Mouse (Mus musculus) layer of hippocampus, adult 2 months (tissue): ENCODE data around the gene Cygb. TPM values are rescaled to one million over a fixed set of nuclear protein-coding genes. Genes with fewer than 3 reads are reported as not detected.
"Not testable (repeated sequence)": the region's sequence is repeated elsewhere in the genome, so short reads cannot be mapped to it uniquely, and the experiment has no call there.

Source experiments
- DNase-seq, 2 experiments: peaks; one replicate each; pipeline ENCODE4 v3.0.0; 2022; ENCODE audit warnings: low spot score in 2 of 2
- H3K27ac ChIP-seq: fragments of 200-600 bp; 2 replicates; pipeline ENCODE4 v1.8.1; 2022
- H3K4me3 ChIP-seq: fragments of 200-600 bp; 2 replicates; pipeline ENCODE4 v1.8.1; 2022; ENCODE audit warnings: mild to moderate bottlenecking
- CTCF ChIP-seq: fragments of 200-600 bp; conservative IDR thresholded peaks from 2 replicates; pipeline ENCODE4 v1.8.1; 2022; ENCODE audit warnings: antibody characterized with exemption, mild to moderate bottlenecking, moderate library complexity
- total RNA-seq, 2 experiments: library from RNA; stranded (reverse); gene quantifications; 2 replicates each; pipeline ENCODE4 v1.2.3; 2021

Cygb gene
- total RNA-seq, 2 experiments from 2014 or later: 71.9 to 73.5 TPM

DNA sequence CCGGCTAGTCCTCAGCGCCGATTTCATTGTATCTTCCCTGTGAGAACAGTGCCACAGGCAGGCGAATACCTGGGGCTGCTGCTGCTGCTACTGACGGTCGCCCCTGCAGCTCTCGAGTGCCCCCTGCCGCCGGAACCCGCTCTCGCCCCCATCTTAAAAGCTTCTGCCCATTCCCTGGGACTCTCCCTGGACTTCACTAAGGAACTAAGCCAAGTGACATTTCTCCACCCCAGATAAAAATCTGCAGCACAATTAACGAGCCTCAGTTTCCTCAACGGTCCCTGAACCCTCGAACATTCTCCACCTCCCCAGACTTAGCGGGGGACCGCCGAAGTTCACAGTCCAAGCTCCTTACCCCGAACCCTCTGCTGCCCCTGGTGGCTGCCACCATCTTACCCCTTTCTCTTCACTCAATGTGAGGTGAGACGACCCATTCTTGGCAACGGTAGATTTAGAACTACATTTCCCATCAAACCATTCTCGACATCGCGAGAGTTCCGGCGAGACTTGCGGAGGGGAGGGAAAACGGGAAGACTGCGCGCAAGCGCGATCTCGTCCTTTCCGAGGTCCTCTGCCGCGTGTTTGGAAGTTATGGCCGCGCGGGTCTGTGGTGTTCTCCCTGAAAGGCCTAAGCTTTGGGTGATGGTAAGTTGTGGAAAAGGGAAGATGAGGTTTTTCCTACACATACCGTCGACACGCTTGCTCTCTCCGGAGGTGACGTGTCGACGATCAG, 17.2 kb upstream of the Cygb start:
- Histone ChIP-seq H3K4me3 (peak overlapping the region; percentile 67), H3K27ac (peak overlapping the region; percentile 89)
- TF ChIP-seq CTCF: peak; percentile 94
- peak; percentile 96 for DNase-seq

DNA sequence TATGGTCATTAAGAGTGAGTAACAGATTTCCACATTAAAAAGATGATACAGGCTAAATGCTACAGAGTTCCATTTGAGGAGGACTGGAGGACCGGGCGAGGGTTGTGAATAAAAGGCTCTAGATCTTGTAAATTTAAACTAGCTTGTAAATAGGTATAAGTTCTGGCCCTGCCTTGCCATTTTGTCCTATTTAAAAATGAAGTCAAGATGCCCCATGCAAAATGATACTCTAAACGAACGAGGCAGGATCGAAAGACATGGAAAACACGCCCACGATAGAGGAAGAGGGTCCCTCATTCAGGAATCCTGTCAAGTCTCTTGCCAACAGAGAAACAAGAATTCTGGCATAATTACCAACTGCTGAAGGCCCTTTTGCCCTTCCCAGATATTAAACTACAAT, 16.3 kb upstream of the Cygb start:
- no peak for TF ChIP-seq CTCF
- H3K27ac ChIP-seq: no peak overlapping the region
- no peak overlapping the region for H3K4me3 ChIP-seq

DNA sequence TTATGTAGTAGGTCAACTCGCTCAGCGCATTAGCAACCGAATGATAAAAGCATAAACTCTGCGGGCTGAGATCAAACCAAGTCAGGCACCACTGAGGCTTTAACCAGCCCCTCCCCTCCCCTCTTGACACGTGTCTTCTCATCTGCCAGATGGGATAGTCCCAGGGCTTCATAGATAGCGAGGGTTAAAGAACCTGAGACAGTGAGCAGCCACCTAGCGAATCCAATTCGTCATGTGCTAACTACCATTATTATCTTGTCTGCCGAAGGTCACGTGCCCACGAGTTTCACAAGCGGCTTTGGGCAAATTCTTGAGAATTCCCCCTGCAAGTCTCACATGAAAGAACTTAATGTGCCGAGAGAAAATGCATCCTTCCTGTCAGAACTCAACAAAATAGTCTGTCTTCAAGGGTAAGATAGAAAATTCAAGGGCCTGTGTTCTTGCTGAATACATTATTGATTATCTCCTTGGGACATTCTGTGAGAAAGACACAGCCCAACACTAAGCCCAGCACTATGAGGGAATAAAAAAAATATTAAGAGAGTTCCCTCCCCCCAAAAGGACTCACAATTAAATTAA, 15.8 kb upstream of the Cygb start:
- TF ChIP-seq CTCF: no peak
- no peak for DNase-seq
- Histone ChIP-seq H3K4me3 (no peak overlapping the region), H3K27ac (no peak overlapping the region)

More for the DNA sequence above, 16.3 kb upstream of the Cygb start:
- no peak for DNase-seq

DNA sequence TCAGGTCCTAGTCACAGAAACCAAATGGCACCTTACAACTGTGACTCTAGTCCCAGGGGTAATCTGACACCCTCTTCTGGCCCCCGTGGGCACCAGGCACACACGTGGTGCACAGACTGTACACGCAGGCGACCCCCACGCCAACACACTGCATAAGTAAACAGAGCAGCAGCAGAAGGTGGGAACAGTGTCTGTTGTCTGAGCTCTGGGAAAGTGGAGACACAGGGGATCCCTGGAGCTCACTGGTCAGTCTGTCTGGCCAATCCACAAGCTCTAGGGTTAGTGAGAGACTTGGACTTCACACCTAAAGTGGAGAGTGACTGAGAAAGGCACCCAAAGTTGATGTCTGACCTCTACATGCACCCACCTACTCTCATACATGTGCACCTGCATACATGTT, 15.2 kb upstream of the Cygb start:
- H3K27ac ChIP-seq: no peak overlapping the region
- no peak for DNase-seq
- H3K4me3 ChIP-seq: no peak overlapping the region
- TF ChIP-seq CTCF: no peak

DNA sequence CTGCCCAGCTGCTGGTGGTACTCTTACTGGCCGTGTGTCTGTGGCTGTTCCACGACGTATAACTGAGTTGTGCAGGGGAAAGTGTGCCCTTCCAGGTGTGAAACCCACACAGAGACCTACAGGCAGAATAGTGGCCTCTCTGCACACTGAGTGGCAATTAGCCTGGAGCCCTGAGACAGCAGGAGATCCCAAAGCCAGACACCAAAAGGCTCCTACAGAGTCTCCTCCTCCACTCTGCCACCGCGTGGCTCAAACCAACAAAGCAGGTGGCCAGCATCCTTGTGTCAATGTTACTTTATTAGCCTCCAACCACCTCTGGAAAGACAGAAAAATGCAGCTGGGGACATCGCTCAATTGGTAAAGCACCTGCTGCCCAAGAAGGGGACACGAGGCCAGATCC, 14.7 kb upstream of the Cygb start:
- no peak for DNase-seq
- TF ChIP-seq CTCF: peak; percentile 65
- Histone ChIP-seq H3K27ac (no peak overlapping the region), H3K4me3 (no peak overlapping the region)

DNA sequence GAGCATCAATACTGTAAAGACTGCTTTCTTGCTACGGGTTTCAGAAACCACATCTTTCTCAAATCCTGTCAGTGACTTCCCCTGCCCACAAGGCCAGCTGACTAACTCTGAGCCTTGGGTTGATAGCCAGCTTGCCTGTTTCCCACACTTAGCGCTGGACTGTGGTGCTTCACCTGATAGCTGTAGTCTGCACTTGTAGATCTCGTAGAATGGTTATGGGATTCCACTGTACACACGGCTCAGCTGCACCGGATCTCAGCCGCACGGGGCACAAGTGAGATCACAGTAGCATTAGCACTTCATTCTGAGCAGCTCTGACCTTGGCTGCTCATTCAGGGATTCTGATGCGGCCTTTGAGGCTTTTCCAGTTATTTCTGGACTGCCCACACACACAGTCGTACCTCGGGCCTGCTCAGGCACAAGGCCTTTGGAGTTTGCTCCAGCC, 14.3 kb upstream of the Cygb start:
- TF ChIP-seq CTCF: no peak
- no peak overlapping the region for H3K4me3 ChIP-seq
- DNase-seq: no peak
- no peak overlapping the region for H3K27ac ChIP-seq

DNA sequence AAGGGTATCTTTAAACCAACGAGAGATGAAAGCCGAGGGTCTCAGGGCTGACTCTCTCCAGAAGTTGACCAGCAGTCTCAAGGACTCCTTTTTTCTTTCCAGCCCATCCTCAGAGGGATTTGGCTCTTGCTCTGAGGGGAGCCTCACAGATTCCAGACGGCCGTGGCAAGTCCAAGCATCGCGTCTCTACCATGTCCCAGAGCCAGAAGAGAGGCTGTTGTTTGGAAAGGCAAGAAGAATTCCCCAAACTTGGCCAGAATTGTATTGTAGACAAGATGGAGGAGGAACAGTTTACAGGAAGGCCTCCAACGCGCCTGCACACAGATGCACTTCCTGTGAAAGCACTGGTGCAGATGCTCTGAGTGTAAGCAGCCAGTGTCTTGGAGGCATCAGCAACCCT, 13.8 kb upstream of the Cygb start:
- H3K27ac ChIP-seq: no peak overlapping the region

DNA sequence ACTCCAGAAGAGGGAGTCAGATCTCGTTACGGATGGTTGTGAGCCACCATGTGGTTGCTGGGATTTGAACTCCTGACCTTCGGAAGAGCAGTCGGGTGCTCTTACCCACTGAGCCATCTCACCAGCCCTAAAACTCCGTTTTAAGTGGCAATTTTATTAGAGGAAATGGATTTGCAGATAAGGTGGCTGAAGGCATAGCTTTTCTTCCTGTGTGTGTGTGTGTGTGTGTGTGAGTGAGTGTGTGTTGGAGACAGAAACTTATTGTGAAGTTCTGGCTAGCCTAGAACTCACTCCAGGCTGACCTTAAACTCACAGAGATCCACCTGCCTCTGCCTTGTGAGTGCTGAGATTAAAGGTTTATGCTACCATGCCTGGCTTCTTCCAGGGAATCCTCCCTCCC, 12.9 kb upstream of the Cygb start:
- not testable (repeated sequence) for H3K4me3 ChIP-seq, DNase-seq, H3K27ac ChIP-seq

More for the DNA sequence above, 13.8 kb upstream of the Cygb start:
- no peak for TF ChIP-seq CTCF
- no peak for DNase-seq
- no peak overlapping the region for H3K4me3 ChIP-seq

DNA sequence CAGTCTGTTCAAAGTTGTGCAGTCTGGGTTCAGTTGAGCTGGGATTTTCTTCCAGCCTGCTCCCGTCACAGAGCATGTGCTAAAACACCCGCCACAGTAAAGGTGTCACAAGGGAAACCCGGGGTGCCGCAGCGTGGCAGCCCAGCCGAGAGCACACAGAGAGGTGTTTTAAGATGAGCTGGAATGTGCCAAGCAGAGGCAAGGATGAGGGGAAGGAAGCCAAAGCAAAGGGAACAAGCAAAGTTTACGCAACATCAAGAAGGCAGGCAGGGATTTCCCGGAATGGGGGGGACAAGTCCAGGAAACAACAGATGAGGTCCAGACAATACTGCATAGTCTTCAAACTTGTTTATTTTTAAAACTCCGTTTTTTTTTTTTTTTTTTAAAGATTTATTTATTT, 12.5 kb upstream of the Cygb start:
- no peak overlapping the region for H3K27ac ChIP-seq
- no peak for TF ChIP-seq CTCF
- no peak overlapping the region for H3K4me3 ChIP-seq
- no peak for DNase-seq

DNA sequence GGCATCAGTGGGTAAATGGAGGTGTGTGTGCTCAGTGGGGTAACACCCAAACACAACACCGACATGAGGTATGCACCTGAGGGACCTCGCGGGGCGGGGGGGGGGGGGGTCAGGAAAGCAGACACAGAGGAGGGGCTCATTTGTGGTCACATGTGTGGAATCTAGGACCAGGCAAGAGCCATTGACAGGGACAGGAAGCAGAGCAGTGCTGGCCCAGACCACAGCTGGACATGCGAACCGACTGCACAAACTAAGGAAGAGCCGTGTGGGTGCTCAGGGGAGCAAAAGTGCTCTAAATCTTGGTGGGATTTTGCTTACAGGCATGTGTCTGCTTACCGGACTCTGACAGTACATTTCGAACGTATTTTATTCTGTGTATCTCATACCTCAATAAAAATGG, 11.2 kb upstream of the Cygb start:
- no peak for TF ChIP-seq CTCF
- H3K27ac ChIP-seq: no peak overlapping the region
- no peak for DNase-seq
- no peak overlapping the region for H3K4me3 ChIP-seq

DNA sequence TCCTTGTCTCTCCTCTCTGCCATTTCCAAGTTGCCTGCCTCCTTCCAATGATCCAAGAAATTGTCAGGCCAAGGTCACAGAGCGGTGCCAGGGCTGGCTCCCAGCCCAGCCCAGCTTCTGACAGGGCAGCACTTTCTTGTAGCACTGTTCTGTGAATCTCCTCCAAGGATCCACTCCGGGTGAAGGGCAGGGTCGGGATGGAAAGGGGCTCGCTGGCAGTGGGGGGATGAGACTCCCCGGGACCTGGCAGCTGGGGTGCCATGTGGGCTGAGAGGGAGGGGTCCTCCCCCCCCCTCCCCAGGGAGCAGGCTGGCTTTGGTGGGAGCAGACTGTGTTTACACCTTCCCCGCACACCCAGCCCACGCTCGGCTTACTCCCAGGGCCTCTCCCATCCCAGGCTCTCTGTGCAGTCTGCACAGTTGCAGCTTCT, 7.8 kb upstream of the Cygb start:
- Histone ChIP-seq H3K27ac (peak overlapping the region; percentile 84), H3K4me3 (no peak overlapping the region)
- TF ChIP-seq CTCF: no peak
- DNase-seq: peak; percentile 63 to 70

DNA sequence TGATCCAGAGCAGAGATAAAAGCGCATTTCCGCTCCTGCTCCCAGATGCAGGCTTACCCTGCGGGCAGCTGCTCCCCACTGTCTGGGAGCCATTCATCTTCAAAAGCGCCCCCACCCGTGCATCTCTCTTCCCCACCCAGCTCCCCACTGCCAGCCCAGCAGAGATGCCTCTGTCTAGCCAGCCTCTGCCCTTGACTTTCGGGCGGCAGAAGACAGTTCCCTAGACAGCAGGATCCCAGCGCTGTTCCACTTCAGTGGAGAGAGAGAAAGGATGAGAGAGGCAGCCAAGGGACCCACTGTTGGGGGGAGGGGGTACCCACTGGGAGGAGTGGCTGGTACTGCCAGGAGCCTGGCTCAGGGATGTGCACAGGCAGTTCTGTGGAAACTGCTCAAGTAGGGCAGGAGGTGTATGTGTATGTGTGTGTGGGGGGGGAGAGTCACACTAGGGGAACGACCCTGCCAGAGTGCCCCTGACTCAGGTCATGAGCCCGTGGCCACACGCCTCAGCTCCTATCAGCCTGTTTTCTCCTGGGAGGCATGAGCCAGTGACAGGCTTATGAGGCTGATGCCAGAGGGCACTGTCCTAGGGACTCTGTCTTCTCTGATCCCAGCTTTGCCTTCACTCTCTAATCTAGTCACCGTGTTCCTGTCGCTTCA, 7.3 kb upstream of the Cygb start:
- peak overlapping the region; percentile 84 for H3K27ac ChIP-seq
- TF ChIP-seq CTCF: no peak
- no peak overlapping the region; the same call in 1 of the 2 replicates for H3K4me3 ChIP-seq
- DNase-seq: no peak

DNA sequence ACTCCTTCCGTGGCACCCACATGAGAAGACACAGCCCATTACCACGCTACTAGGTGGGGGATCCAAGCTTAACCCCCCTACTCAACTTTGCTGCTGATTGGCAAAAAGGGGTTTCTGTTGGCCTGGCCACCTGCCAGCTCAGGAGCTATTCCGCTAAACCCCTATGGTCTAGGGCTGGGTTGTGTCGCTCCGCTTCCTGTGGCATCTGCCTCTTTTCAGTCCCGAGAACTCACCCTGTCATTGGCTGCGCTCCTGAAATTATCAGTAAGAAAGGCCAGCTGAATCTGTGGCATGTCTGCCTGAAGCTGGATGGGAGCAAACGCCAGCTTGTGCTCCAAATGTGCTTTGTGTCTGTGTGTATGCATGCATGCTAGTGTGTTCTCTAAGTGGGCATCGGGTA, 6.1 kb upstream of the Cygb start:
- Histone ChIP-seq H3K4me3 (no peak overlapping the region; the same call in 1 of the 2 replicates), H3K27ac (peak overlapping the region; percentile 74)
- DNase-seq: no peak
- no peak for TF ChIP-seq CTCF

DNA sequence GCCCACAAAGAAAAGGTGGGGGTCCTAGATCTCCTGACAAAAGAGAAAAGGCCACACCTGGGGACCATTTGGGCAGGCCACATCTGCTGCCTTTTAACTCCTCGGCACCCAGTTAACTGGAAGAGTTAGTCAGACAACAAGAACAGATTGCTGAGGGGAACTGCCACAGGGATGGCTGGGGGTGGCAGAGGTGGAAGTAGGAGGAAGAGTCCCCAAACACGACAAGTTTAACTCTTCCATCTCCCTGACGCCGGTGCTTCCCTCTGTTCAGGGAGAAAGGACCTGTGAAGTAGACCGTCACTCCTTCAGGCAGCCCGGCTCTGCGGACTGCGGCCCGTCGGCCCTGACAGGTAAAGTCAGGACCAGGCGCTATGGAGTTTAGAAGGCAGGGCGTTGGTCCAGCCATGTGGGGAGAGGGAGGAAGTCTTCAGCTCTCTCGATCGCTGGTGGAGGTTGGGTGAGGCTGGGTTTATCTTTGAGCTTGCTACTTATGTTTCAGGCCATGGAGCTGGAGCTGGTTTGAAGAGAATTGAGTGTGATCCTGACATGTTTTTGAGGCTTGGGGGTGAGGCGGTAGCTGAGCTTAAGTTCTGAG, 5.0 kb upstream of the Cygb start:
- no peak overlapping the region for H3K4me3 ChIP-seq
- TF ChIP-seq CTCF: no peak
- peak overlapping the region; percentile 74; the same call in 1 of the 2 replicates for H3K27ac ChIP-seq
- no peak for DNase-seq
